Mouse (Mus musculus) heart, postnatal 0 days (tissue): ENCODE measurements around the gene Col7a1.

Source experiments
- CTCF ChIP-seq: IDR thresholded peaks from 2 replicates; pipeline ENCODE4 v1.5.1; 2016; ENCODE audit warnings: antibody characterized with exemption, control low read depth, low read depth
- EP300 ChIP-seq: IDR thresholded peaks from 2 replicates; pipeline ENCODE4 v1.6.1; 2016; ENCODE audit warnings: antibody characterized with exemption, low read depth

DNA sequence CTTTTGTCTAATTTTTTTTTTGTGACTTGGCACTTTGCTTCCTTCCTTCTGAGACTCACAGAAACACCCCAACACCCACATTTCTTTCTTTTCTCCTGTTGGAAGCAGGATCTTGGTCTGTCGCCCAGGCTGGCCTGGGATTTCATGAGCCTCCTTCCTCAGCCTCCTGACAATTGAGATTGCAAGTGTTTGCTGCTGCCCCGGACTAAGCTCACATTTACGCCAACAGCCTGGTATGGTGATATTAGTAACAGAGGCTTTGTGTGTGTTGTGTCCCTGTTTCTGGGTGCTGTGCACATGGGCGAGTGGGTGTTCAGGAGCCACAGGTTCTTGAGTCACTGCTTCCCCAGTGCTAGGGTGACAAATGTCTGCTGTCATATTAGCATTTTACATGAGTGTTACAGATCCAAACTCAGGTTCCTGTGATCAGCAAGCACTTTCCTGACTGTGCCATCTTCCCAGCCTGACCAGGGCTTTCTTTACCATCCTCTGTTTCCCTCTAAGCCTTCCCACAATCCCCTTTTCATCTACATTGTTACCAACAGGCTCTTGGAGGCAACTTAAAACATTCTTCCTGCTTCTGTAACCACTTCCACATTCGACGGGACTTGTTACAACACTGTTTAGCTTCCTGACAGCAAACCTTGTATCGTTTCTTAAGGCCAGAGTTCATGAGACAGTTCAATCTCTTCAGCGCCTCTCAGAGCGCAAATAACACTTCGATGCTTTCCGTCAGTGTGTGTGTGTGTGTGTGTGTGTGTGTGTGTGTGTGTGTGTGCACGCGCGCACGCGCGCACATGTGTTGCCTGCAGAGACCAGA lies 69.7 kb downstream of the Col7a1 start:
- TF ChIP-seq EP300, result no peak
- no peak for TF ChIP-seq CTCF
